In the genomic region with DNA sequence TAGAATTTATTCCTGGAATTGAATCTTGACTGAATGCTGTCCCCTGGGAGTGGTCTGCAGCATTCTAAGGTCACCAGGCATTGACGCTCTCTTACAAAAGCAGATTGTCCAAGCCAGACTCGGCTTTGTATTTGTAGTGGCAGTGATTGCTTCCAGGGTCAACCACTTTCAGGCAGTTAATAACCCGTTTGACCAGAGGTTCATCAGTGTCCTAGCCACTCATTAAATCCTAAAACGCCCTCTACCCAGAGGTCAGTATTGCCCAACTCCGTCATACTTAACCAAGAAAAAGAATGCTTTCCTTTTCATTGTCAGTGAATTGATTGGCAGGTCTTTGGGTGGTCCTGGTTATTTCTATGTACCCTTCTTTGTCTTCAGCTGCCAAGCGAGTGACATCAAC, we compare ENCODE assay signal across 23 mouse cellular contexts.
DNase-seq lines count a peak whose midpoint lies in the region; ATAC-seq and TF ChIP-seq lines count a peak whose summit lies in the region.
"Had no signal": no experiment of that assay in that cellular context is flagged by ENCODE, and none has a peak within 500 bp of the region (broad histone marks: within the 10 kb centered on the region; RNA-seq: fewer than 3 reads in every experiment).

No protein-coding gene starts in this region.

- peak; percentile 29 for DNase-seq in hindbrain, embryonic 11.5 days (ENCODE audit: low spot score)
- peak; percentile 74 for DNase-seq in liver, adult 2 months (ENCODE audit: extremely low read depth, low read depth, low spot score)
- DNase-seq in liver, embryonic 11.5 days (ENCODE audit: low spot score): no peak
- DNase-seq in mesoderm, embryonic 11.5 days (ENCODE audit: low read depth, low spot score): peak; percentile 58
- DNase-seq in gastrocnemius, postnatal 25 days: no peak
- DNase-seq: adrenal gland, postnatal 14 days; cerebellum, adult 11-12 months; cerebellum, adult 9-11 months; cerebellum, postnatal 36 days; gastrocnemius, postnatal 14 days; heart, postnatal 10 days; heart, postnatal 4 days had no signal

- no peaks in the 10 kb centered on the region for H3K9me3 ChIP-seq in hindbrain, embryonic 11.5 days (ENCODE audit: control insufficient read depth, low read length)
- H3K9me3 ChIP-seq in hindbrain, embryonic 16.5 days (ENCODE audit: control insufficient read depth, low read length): no peaks in the 10 kb centered on the region
- H3K9me3 ChIP-seq in liver, embryonic 11.5 days (ENCODE audit: control insufficient read depth, low read length): no peaks in the 10 kb centered on the region
- H3K9me3 ChIP-seq in heart, embryonic 11.5 days (replicated peaks; ENCODE audit: control insufficient read depth, low read length): no peaks in the 10 kb centered on the region
- H3K9me3 ChIP-seq: embryonic facial prominence, embryonic 13.5 days; forebrain, embryonic 12.5 days had no signal

- no peak overlapping the region for H3K4me2 ChIP-seq in hindbrain, embryonic 11.5 days (replicated peaks; ENCODE audit: low read depth, low read length)
- no peak overlapping the region for H3K4me2 ChIP-seq in hindbrain, embryonic 16.5 days (ENCODE audit: low read length)
- no peak overlapping the region for H3K4me2 ChIP-seq in liver, embryonic 11.5 days
- H3K4me2 ChIP-seq in heart, embryonic 11.5 days: no peak overlapping the region
- H3K4me2 ChIP-seq: embryonic facial prominence, embryonic 13.5 days; forebrain, embryonic 12.5 days; hindbrain, embryonic 14.5 days had no signal

- no peak for TF ChIP-seq POLR2A in liver, adult 2 months (IDR thresholded peaks at IDR 0.05; ENCODE audit: extremely low read depth, insufficient read depth, low read length)
- TF ChIP-seq POLR2A in small intestine, adult 2 months (IDR thresholded peaks at IDR 0.05; ENCODE audit: low read depth, low read length): no peak

- H3K9ac ChIP-seq in hindbrain, embryonic 11.5 days (ENCODE audit: low read depth, low read length): no peak overlapping the region
- no peak overlapping the region for H3K9ac ChIP-seq in hindbrain, embryonic 16.5 days (ENCODE audit: low read depth, low read length)
- H3K9ac ChIP-seq in liver, adult 2 months (ENCODE audit: low read depth, low read length): no peak overlapping the region
- H3K9ac ChIP-seq in liver, embryonic 11.5 days (ENCODE audit: low read depth, low read length): no peak overlapping the region
- H3K9ac ChIP-seq in heart, embryonic 11.5 days (ENCODE audit: low read depth, low read length): no peak overlapping the region
- H3K9ac ChIP-seq: embryonic facial prominence, embryonic 13.5 days; forebrain, embryonic 12.5 days; hindbrain, embryonic 14.5 days had no signal

- 32% methylated on average over 6 of the region's 6 CpGs for WGBS in hindbrain, embryonic 11.5 days
- 39% methylated on average over 6 of the region's 6 CpGs for WGBS in hindbrain, embryonic 16.5 days
- WGBS in liver, adult 2 months: 31% methylated on average over 6 of the region's 6 CpGs
- WGBS in liver, embryonic 11.5 days: 79% methylated on average over 6 of the region's 6 CpGs
- 47% methylated on average over 6 of the region's 6 CpGs for WGBS in small intestine, adult 2 months
- WGBS in heart, embryonic 11.5 days (ENCODE audit: insufficient replicate concordance): 76% methylated on average over 6 of the region's 6 CpGs

- ATAC-seq in hindbrain, embryonic 11.5 days (ENCODE audit: low FRiP score): no peak
- no peak for ATAC-seq in hindbrain, embryonic 16.5 days
- ATAC-seq in liver, embryonic 11.5 days (replicated peaks; ENCODE audit: low FRiP score): no peak
- ATAC-seq in heart, embryonic 11.5 days (replicated peaks; ENCODE audit: insufficient number of reproducible peaks, low FRiP score, low TSS enrichment): no peak
- ATAC-seq: activated CD4-positive, CD25-positive, alpha-beta regulatory T cell, adult 4 months; forebrain, embryonic 16.5 days; inflammation-experienced regulatory T-cells, adult 6 months; Patski had no signal

- H3K36me3 ChIP-seq in hindbrain, embryonic 11.5 days (ENCODE audit: control insufficient read depth, insufficient read depth, low read length): no peaks in the 10 kb centered on the region
- H3K36me3 ChIP-seq in hindbrain, embryonic 16.5 days (ENCODE audit: control insufficient read depth, insufficient read depth, low read length): no peaks in the 10 kb centered on the region
- H3K36me3 ChIP-seq in liver, adult 2 months (ENCODE audit: control insufficient read depth, insufficient read depth, low read length): no peaks in the 10 kb centered on the region
- H3K36me3 ChIP-seq in liver, embryonic 11.5 days (ENCODE audit: control insufficient read depth, insufficient read depth, low read length): no peaks in the 10 kb centered on the region
- no peaks in the 10 kb centered on the region for H3K36me3 ChIP-seq in small intestine, adult 2 months (ENCODE audit: control insufficient read depth, insufficient read depth, low read length)
- no peaks in the 10 kb centered on the region for H3K36me3 ChIP-seq in heart, embryonic 11.5 days (ENCODE audit: control insufficient read depth, insufficient read depth, low read length)
- H3K36me3 ChIP-seq: embryonic facial prominence, embryonic 13.5 days; forebrain, embryonic 12.5 days had no signal

- no peak overlapping the region for H3K27ac ChIP-seq in hindbrain, embryonic 11.5 days (ENCODE audit: low read depth, low read length)
- no peak overlapping the region for H3K27ac ChIP-seq in hindbrain, embryonic 16.5 days (ENCODE audit: low read depth, low read length)
- H3K27ac ChIP-seq in liver, adult 2 months (replicated peaks; ENCODE audit: insufficient read depth, low read depth, low read length): no peak overlapping the region
- no peak overlapping the region for H3K27ac ChIP-seq in liver, embryonic 11.5 days (ENCODE audit: low read depth, low read length)
- peak overlapping the region; percentile 76 for H3K27ac ChIP-seq in small intestine, adult 2 months (ENCODE audit: insufficient read depth, low read depth, low read length)
- no peak overlapping the region for H3K27ac ChIP-seq in heart, embryonic 11.5 days (ENCODE audit: low read depth, low read length)
- H3K27ac ChIP-seq: embryonic facial prominence, embryonic 13.5 days; forebrain, embryonic 12.5 days; hindbrain, embryonic 14.5 days had no signal

- peaks cover 2% of the 10 kb centered on the region; the same call in 1 of the 2 replicates for H3K27me3 ChIP-seq in hindbrain, embryonic 11.5 days (ENCODE audit: control insufficient read depth, insufficient read depth, low read length)
- no peaks in the 10 kb centered on the region for H3K27me3 ChIP-seq in hindbrain, embryonic 16.5 days (replicated peaks; ENCODE audit: control insufficient read depth, insufficient read depth, low read length)
- 0 out of 2 replicates have a peak, but pooled peaks cover 6% of the 10 kb centered on the region for H3K27me3 ChIP-seq in liver, adult 2 months (ENCODE audit: control insufficient read depth, insufficient read depth, low read length)
- H3K27me3 ChIP-seq in liver, embryonic 11.5 days (replicated peaks; ENCODE audit: control insufficient read depth, insufficient read depth, low read length): no peaks in the 10 kb centered on the region
- no peaks in the 10 kb centered on the region for H3K27me3 ChIP-seq in small intestine, adult 2 months (ENCODE audit: control insufficient read depth, insufficient read depth, low read length)
- H3K27me3 ChIP-seq in heart, embryonic 11.5 days (ENCODE audit: control insufficient read depth, insufficient read depth, low read length): no peaks in the 10 kb centered on the region
- H3K27me3 ChIP-seq: CH12.LX; embryonic facial prominence, embryonic 13.5 days; forebrain, embryonic 12.5 days; Patski had no signal

- H3K4me3 ChIP-seq in hindbrain, embryonic 11.5 days (ENCODE audit: low read depth, low read length): no peak overlapping the region
- no peak overlapping the region for H3K4me3 ChIP-seq in hindbrain, embryonic 16.5 days (ENCODE audit: low read length)
- H3K4me3 ChIP-seq in liver, adult 2 months (ENCODE audit: insufficient read depth, low read depth, low read length): no peak overlapping the region
- H3K4me3 ChIP-seq in liver, embryonic 11.5 days (ENCODE audit: low read depth, low read length): no peak overlapping the region
- no peak overlapping the region for H3K4me3 ChIP-seq in small intestine, adult 2 months (ENCODE audit: low read depth, low read length)
- H3K4me3 ChIP-seq in heart, embryonic 11.5 days (ENCODE audit: low read depth, low read length): no peak overlapping the region
- H3K4me3 ChIP-seq: embryonic facial prominence, embryonic 13.5 days; forebrain, embryonic 12.5 days had no signal

- no peaks in the 10 kb centered on the region for H3K79me2 ChIP-seq in liver, adult 2 months (ENCODE audit: control insufficient read depth, insufficient read depth, low read length)

- TF ChIP-seq CTCF in liver, adult 2 months (IDR thresholded peaks at IDR 0.05; ENCODE audit: low read depth, low read length): no peak
- no peak for TF ChIP-seq CTCF in small intestine, adult 2 months (IDR thresholded peaks at IDR 0.05; ENCODE audit: extremely low read depth, insufficient read length, insufficient replicate concordance, low read depth, low read length)

- H3K4me1 ChIP-seq in hindbrain, embryonic 11.5 days (replicated peaks; ENCODE audit: control insufficient read depth, insufficient read depth, low read length): no peaks in the 10 kb centered on the region
- H3K4me1 ChIP-seq in hindbrain, embryonic 16.5 days (ENCODE audit: control insufficient read depth, insufficient read depth, low read depth, low read length): no peaks in the 10 kb centered on the region
- peaks cover 3% of the 10 kb centered on the region for H3K4me1 ChIP-seq in liver, adult 2 months (ENCODE audit: control insufficient read depth, insufficient read depth, low read length)
- H3K4me1 ChIP-seq in liver, embryonic 11.5 days (replicated peaks; ENCODE audit: control insufficient read depth, insufficient read depth, low read length): no peaks in the 10 kb centered on the region
- H3K4me1 ChIP-seq in small intestine, adult 2 months (ENCODE audit: control insufficient read depth, insufficient read depth, insufficient read length, low read length): peaks cover 25% of the 10 kb centered on the region; the same call in 1 of the 2 replicates
- H3K4me1 ChIP-seq in heart, embryonic 11.5 days (ENCODE audit: control insufficient read depth, insufficient read depth, low read length): no peaks in the 10 kb centered on the region

Comparison
In these comparisons a context has a peak if more than half of its experiments do, and no peak if none do; other contexts are left out.
1. DNase-seq: peak in hindbrain, embryonic 11.5 days (single experiment), liver, adult 2 months (single experiment) and mesoderm, embryonic 11.5 days (single experiment); none in liver, embryonic 11.5 days (single experiment) and gastrocnemius, postnatal 25 days (single experiment).